Mouse (Mus musculus): Measurements from ENCODE around the gene Ttll7. TPM values are rescaled to one million over a fixed set of nuclear protein-coding genes. Genes with fewer than 3 reads are reported as not detected.

Gene Ttll7
- polyA plus RNA-seq, 1 experiment: 0.59 TPM

GRCm38 (mm10) chr3:146932506-146932905 lies 80.3 kb downstream of the Ttll7 start:
- Histone ChIP-seq H3K27ac (replicated peaks; ENCODE audit: low read depth, low read length) (no peak overlapping the region), H3K4me1 (ENCODE audit: control insufficient read depth, insufficient read depth, insufficient read length, low read length) (no peaks in the 10 kb centered on the region), H3K4me3 (ENCODE audit: insufficient read depth, low read depth, low read length) (no peak overlapping the region)

- H3K4me1 ChIP-seq (ENCODE audit: control insufficient read depth, insufficient read depth, insufficient read length, low read length): no peaks in the 10 kb centered on the region
- H3K4me3 ChIP-seq (ENCODE audit: insufficient read depth, low read depth, low read length): no peak overlapping the region
- no peak overlapping the region for H3K27ac ChIP-seq (replicated peaks; ENCODE audit: low read depth, low read length)
Measured at GRCm38 (mm10) chr3:146936888-146937287, 84.7 kb downstream of the Ttll7 start.

GRCm38 (mm10) chr3:146939391-146940250 lies 87.5 kb downstream of the Ttll7 start:
- H3K27ac ChIP-seq (replicated peaks; ENCODE audit: low read depth, low read length): no peak overlapping the region
- H3K4me1 ChIP-seq (ENCODE audit: control insufficient read depth, insufficient read depth, insufficient read length, low read length): no peaks in the 10 kb centered on the region
- no peak overlapping the region for H3K4me3 ChIP-seq (ENCODE audit: insufficient read depth, low read depth, low read length)

- Histone ChIP-seq H3K4me3 (ENCODE audit: insufficient read depth, low read depth, low read length) (no peak overlapping the region), H3K4me1 (ENCODE audit: control insufficient read depth, insufficient read depth, insufficient read length, low read length) (no peaks in the 10 kb centered on the region), H3K27ac (replicated peaks; ENCODE audit: low read depth, low read length) (no peak overlapping the region)
Measured at GRCm38 (mm10) chr3:146943101-146943500, 90.9 kb downstream of the Ttll7 start.

- H3K4me1 ChIP-seq (ENCODE audit: control insufficient read depth, insufficient read depth, insufficient read length, low read length): no peaks in the 10 kb centered on the region
- no peak overlapping the region for H3K4me3 ChIP-seq (ENCODE audit: insufficient read depth, low read depth, low read length)
- no peak overlapping the region for H3K27ac ChIP-seq (replicated peaks; ENCODE audit: low read depth, low read length)
Measured at GRCm38 (mm10) chr3:146945342-146945741, 93.2 kb downstream of the Ttll7 start.

- Histone ChIP-seq H3K4me3 (ENCODE audit: insufficient read depth, low read depth, low read length) (peak overlapping the region; percentile 59), H3K27ac (replicated peaks; ENCODE audit: low read depth, low read length) (no peak overlapping the region), H3K4me1 (ENCODE audit: control insufficient read depth, insufficient read depth, insufficient read length, low read length) (no peaks in the 10 kb centered on the region)
Measured at GRCm38 (mm10) chr3:146945887-146946286, 93.7 kb downstream of the Ttll7 start.

GRCm38 (mm10) chr3:146946641-146947040 lies 94.5 kb downstream of the Ttll7 start:
- Histone ChIP-seq H3K27ac (replicated peaks; ENCODE audit: low read depth, low read length) (no peak overlapping the region), H3K4me1 (ENCODE audit: control insufficient read depth, insufficient read depth, insufficient read length, low read length) (no peaks in the 10 kb centered on the region), H3K4me3 (ENCODE audit: insufficient read depth, low read depth, low read length) (no peak overlapping the region)

GRCm38 (mm10) chr3:146956792-146957191 lies 104.6 kb downstream of the Ttll7 start:
- H3K4me3 ChIP-seq (ENCODE audit: insufficient read depth, low read depth, low read length): no peak overlapping the region

GRCm38 (mm10) chr3:146962838-146963237 lies 110.7 kb downstream of the Ttll7 start:
- Histone ChIP-seq H3K4me1 (ENCODE audit: control insufficient read depth, insufficient read depth, insufficient read length, low read length) (no peaks in the 10 kb centered on the region), H3K27ac (replicated peaks; ENCODE audit: low read depth, low read length) (no peak overlapping the region), H3K4me3 (ENCODE audit: insufficient read depth, low read depth, low read length) (no peak overlapping the region)

More at GRCm38 (mm10) chr3:146956792-146957191, 104.6 kb downstream of the Ttll7 start:
- Histone ChIP-seq H3K27ac (replicated peaks; ENCODE audit: low read depth, low read length) (no peak overlapping the region), H3K4me1 (ENCODE audit: control insufficient read depth, insufficient read depth, insufficient read length, low read length) (no peaks in the 10 kb centered on the region)

GRCm38 (mm10) chr3:146964384-146964783 lies 112.2 kb downstream of the Ttll7 start:
- Histone ChIP-seq H3K4me3 (ENCODE audit: insufficient read depth, low read depth, low read length) (no peak overlapping the region), H3K27ac (replicated peaks; ENCODE audit: low read depth, low read length) (no peak overlapping the region), H3K4me1 (ENCODE audit: control insufficient read depth, insufficient read depth, insufficient read length, low read length) (no peaks in the 10 kb centered on the region)

- no peak overlapping the region for H3K4me3 ChIP-seq (ENCODE audit: insufficient read depth, low read depth, low read length)
- H3K27ac ChIP-seq (replicated peaks; ENCODE audit: low read depth, low read length): no peak overlapping the region
- no peaks in the 10 kb centered on the region for H3K4me1 ChIP-seq (ENCODE audit: control insufficient read depth, insufficient read depth, insufficient read length, low read length)
Measured at GRCm38 (mm10) chr3:146967242-146967641, 115.1 kb downstream of the Ttll7 start.

- Histone ChIP-seq H3K27ac (replicated peaks; ENCODE audit: low read depth, low read length) (no peak overlapping the region), H3K4me1 (ENCODE audit: control insufficient read depth, insufficient read depth, insufficient read length, low read length) (no peaks in the 10 kb centered on the region), H3K4me3 (ENCODE audit: insufficient read depth, low read depth, low read length) (no peak overlapping the region)
Measured at GRCm38 (mm10) chr3:146967834-146968233, 115.7 kb downstream of the Ttll7 start.

- no peak overlapping the region for H3K27ac ChIP-seq (replicated peaks; ENCODE audit: low read depth, low read length)
- no peak overlapping the region for H3K4me3 ChIP-seq (ENCODE audit: insufficient read depth, low read depth, low read length)
- no peaks in the 10 kb centered on the region for H3K4me1 ChIP-seq (ENCODE audit: control insufficient read depth, insufficient read depth, insufficient read length, low read length)
Measured at GRCm38 (mm10) chr3:146978272-146978671, 126.1 kb downstream of the Ttll7 start.

GRCm38 (mm10) chr3:146993834-146994669 lies 141.9 kb downstream of the Ttll7 start:
- H3K4me3 ChIP-seq (ENCODE audit: insufficient read depth, low read depth, low read length): no peak overlapping the region
- H3K4me1 ChIP-seq (ENCODE audit: control insufficient read depth, insufficient read depth, insufficient read length, low read length): no peaks in the 10 kb centered on the region
- no peak overlapping the region for H3K27ac ChIP-seq (replicated peaks; ENCODE audit: low read depth, low read length)

- H3K4me3 ChIP-seq (ENCODE audit: insufficient read depth, low read depth, low read length): no peak overlapping the region
- no peaks in the 10 kb centered on the region for H3K4me1 ChIP-seq (ENCODE audit: control insufficient read depth, insufficient read depth, insufficient read length, low read length)
- H3K27ac ChIP-seq (replicated peaks; ENCODE audit: low read depth, low read length): no peak overlapping the region
Measured at GRCm38 (mm10) chr3:146994670-146995415, 142.7 kb downstream of the Ttll7 start.

Data from brown adipose tissue, adult 24 weeks (tissue).